Mouse (Mus musculus) heart, postnatal 0 days (tissue): ENCODE measurements at regions not wholly inside any gene's neighbourhood (a gene's known extent, or its start where the extent isn't known, plus 50 kb on each side); places are given as distances from the start of the nearest gene placed in this dataset.

Source experiments
- ATAC-seq: fragments of 200-750 bp; cut with Nextera tagmentation; 2 replicates; pipeline ENCODE4 v1.8.0; 2017; ENCODE audit warnings: low read depth, moderate number of reproducible peaks, moderate library complexity; ENCODE audit not compliant: insufficient read depth
- DNase-seq: peaks from one replicate; pipeline ENCODE4 v3.0.0-alpha.2; 2016; ENCODE audit warnings: low spot score
- H3K27ac ChIP-seq: fragments of 300-500 bp; sonication (generic); 2 replicates; pipeline ENCODE4 v1.5.1; 2014; ENCODE audit warnings: low read depth, mild to moderate bottlenecking
- H3K27me3 ChIP-seq: fragments of 300-500 bp; sonication (generic); 2 replicates; pipeline ENCODE4 v1.6.1; 2014; ENCODE audit warnings: low read length, mixed read lengths; ENCODE audit not compliant: control insufficient read depth, insufficient read depth
- H3K36me3 ChIP-seq: fragments of 300-500 bp; sonication (generic); replicated peaks from 2 replicates; pipeline ENCODE4 v1.6.1; 2014; ENCODE audit warnings: low read length, mixed read lengths; ENCODE audit not compliant: control insufficient read depth, insufficient read depth
- H3K4me1 ChIP-seq: fragments of 300-500 bp; sonication (generic); 2 replicates; pipeline ENCODE4 v1.6.1; 2014; ENCODE audit warnings: antibody characterized with exemption; ENCODE audit not compliant: control insufficient read depth, insufficient read depth
- H3K4me2 ChIP-seq: fragments of 300-500 bp; sonication (generic); 2 replicates; pipeline ENCODE4 v1.6.1; 2014; ENCODE audit warnings: low read depth, mild to moderate bottlenecking, low read length, moderate library complexity
- H3K4me3 ChIP-seq: fragments of 300-500 bp; sonication (generic); 2 replicates; pipeline ENCODE4 v1.5.1; 2014; ENCODE audit warnings: low read depth, low read length
- H3K9ac ChIP-seq: fragments of 300-500 bp; sonication (generic); replicated peaks from 2 replicates; pipeline ENCODE4 v1.6.1; 2014; ENCODE audit warnings: low read depth, low read length, mixed read lengths
- H3K9me3 ChIP-seq: fragments of 300-500 bp; sonication (generic); replicated peaks from 2 replicates; pipeline ENCODE4 v1.6.1; 2016; ENCODE audit warnings: low read length; ENCODE audit not compliant: control insufficient read depth
- CTCF ChIP-seq: IDR thresholded peaks from 2 replicates; pipeline ENCODE4 v1.5.1; 2016; ENCODE audit warnings: antibody characterized with exemption, control low read depth, low read depth
- EP300 ChIP-seq: IDR thresholded peaks from 2 replicates; pipeline ENCODE4 v1.6.1; 2016; ENCODE audit warnings: antibody characterized with exemption, low read depth
- WGBS: fragments of 180-500 bp; shearing (Covaris S2); extraction: QIAGEN DNeasy Blood & Tissue Kit; methylation state at CpG from one replicate; pipeline ENCODE4 v1.1.7; 2014; 5-methylcytosine and 5-hydroxymethylcytosine counted together

DNA sequence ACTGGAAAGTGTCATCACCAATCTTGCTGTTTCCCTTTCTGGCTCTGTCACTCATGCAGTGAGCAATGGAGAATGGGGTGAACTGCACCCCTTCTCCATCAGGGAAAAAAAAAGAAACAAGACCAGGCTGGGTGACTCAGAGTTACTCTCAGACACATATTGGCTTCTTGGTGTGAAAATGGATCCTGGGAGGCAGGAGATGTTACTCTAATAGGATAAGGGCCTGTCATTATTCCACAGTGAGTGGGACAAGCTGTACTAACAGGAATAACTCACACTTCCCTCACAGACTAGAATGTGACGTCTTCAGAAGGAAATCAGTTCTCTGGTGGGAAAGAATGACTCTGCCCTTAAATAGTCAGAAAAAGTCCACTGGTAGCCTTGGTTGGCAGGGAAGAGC, 181.4 kb upstream of the Nlrp1b start:
- Histone ChIP-seq H3K9me3 (no peaks in the 10 kb centered on the region), H3K27ac (no peak overlapping the region), H3K4me3 (no peak overlapping the region), H3K4me2 (no peak overlapping the region), H3K27me3 (no peaks in the 10 kb centered on the region), H3K36me3 (no peaks in the 10 kb centered on the region), H3K9ac (no peak overlapping the region), H3K4me1 (no peaks in the 10 kb centered on the region)
- DNase-seq, result no peak
- WGBS, result 41% methylated on average over 1 of the region's 1 CpGs
- TF ChIP-seq CTCF, result no peak
- TF ChIP-seq EP300, result no peak
- no peak for ATAC-seq

GRCm38 (mm10) chr11:71414403-71415140, 184.0 kb upstream of the Nlrp1b start:
- H3K4me3 ChIP-seq, result no peak overlapping the region
- whole genome bisulfite sequencing, result 63% methylated on average over 9 of the region's 9 CpGs
- ATAC-seq, result no peak
- no peaks in the 10 kb centered on the region for H3K4me1 ChIP-seq
- no peaks in the 10 kb centered on the region for H3K27me3 ChIP-seq
- H3K9me3 ChIP-seq, result no peaks in the 10 kb centered on the region
- TF ChIP-seq EP300 (no peak), CTCF (no peak)
- H3K4me2 ChIP-seq, result no peak overlapping the region
- H3K9ac ChIP-seq, result no peak overlapping the region
- H3K27ac ChIP-seq, result no peak overlapping the region
- DNase-seq, result no peak
- H3K36me3 ChIP-seq, result no peaks in the 10 kb centered on the region

- Histone ChIP-seq H3K9ac (no peak overlapping the region), H3K27me3 (no peaks in the 10 kb centered on the region), H3K9me3 (no peaks in the 10 kb centered on the region), H3K4me1 (no peaks in the 10 kb centered on the region), H3K4me2 (no peak overlapping the region), H3K27ac (no peak overlapping the region), H3K4me3 (no peak overlapping the region), H3K36me3 (no peaks in the 10 kb centered on the region)
- ATAC-seq (no peak), DNase-seq (no peak)
- TF ChIP-seq EP300 (no peak), CTCF (no peak)
- 50% methylated on average over 3 of the region's 3 CpGs for WGBS
These were observed 184.9 kb upstream of the Nlrp1b start for GRCm38 (mm10) chr11:71415451-71415850.

GRCm38 (mm10) chr11:71422291-71422840, 191.8 kb upstream of the Nlrp1b start:
- H3K36me3 ChIP-seq, result no peaks in the 10 kb centered on the region
- H3K9ac ChIP-seq, result no peak overlapping the region
- H3K4me2 ChIP-seq, result no peak overlapping the region
- DNase-seq (no peak), ATAC-seq (no peak)
- H3K27me3 ChIP-seq, result no peaks in the 10 kb centered on the region
- WGBS, result 48% methylated on average over 2 of the region's 2 CpGs
- H3K4me1 ChIP-seq, result no peaks in the 10 kb centered on the region
- H3K27ac ChIP-seq, result no peak overlapping the region
- H3K4me3 ChIP-seq, result no peak overlapping the region
- no peaks in the 10 kb centered on the region for H3K9me3 ChIP-seq
- TF ChIP-seq EP300, result no peak
- TF ChIP-seq CTCF, result no peak

DNA sequence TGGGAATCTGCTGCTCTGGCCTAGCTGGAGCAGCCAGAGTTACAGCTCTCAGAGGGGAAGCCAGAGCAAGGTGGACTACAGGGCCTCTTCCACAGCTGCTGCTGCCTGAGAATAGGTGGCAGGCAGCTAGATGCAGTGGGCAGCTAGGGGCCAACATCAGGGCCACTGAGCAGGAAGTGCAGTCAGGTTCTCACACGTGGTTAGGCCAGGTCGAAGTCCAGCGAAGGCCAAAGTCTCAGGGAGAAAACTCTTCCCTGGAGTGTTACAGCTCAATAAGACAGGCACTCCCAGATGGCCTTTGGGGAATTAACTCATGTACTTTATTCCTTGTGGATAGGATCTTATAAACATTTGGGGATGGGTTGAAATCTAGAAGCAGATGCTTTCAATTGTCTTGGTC, 192.7 kb upstream of the Nlrp1b start:
- H3K27me3 ChIP-seq, result no peaks in the 10 kb centered on the region
- H3K9ac ChIP-seq, result no peak overlapping the region
- TF ChIP-seq EP300 (no peak), CTCF (no peak)
- H3K36me3 ChIP-seq, result no peaks in the 10 kb centered on the region
- H3K9me3 ChIP-seq, result no peaks in the 10 kb centered on the region
- H3K4me3 ChIP-seq, result no peak overlapping the region
- DNase-seq (no peak), ATAC-seq (no peak)
- H3K27ac ChIP-seq, result no peak overlapping the region
- no peak overlapping the region for H3K4me2 ChIP-seq
- no peaks in the 10 kb centered on the region for H3K4me1 ChIP-seq
- WGBS, result 56% methylated on average over 3 of the region's 3 CpGs

- no peak overlapping the region for H3K9ac ChIP-seq
- 76% methylated on average over 5 of the region's 5 CpGs for WGBS
- no peak overlapping the region for H3K4me3 ChIP-seq
- no peak overlapping the region for H3K27ac ChIP-seq
- DNase-seq, result no peak
- H3K36me3 ChIP-seq, result no peaks in the 10 kb centered on the region
- ATAC-seq, result no peak
- H3K4me1 ChIP-seq, result no peaks in the 10 kb centered on the region
- H3K4me2 ChIP-seq, result no peak overlapping the region
- H3K9me3 ChIP-seq, result no peaks in the 10 kb centered on the region
- TF ChIP-seq CTCF (no peak), EP300 (no peak)
- H3K27me3 ChIP-seq, result no peaks in the 10 kb centered on the region
These were observed 194.3 kb upstream of the Nlrp1b start for GRCm38 (mm10) chr11:71424879-71425278.
